Mouse (Mus musculus): ENCODE results near the gene Tnfsf13.

Tnfsf13 gene

DNA sequence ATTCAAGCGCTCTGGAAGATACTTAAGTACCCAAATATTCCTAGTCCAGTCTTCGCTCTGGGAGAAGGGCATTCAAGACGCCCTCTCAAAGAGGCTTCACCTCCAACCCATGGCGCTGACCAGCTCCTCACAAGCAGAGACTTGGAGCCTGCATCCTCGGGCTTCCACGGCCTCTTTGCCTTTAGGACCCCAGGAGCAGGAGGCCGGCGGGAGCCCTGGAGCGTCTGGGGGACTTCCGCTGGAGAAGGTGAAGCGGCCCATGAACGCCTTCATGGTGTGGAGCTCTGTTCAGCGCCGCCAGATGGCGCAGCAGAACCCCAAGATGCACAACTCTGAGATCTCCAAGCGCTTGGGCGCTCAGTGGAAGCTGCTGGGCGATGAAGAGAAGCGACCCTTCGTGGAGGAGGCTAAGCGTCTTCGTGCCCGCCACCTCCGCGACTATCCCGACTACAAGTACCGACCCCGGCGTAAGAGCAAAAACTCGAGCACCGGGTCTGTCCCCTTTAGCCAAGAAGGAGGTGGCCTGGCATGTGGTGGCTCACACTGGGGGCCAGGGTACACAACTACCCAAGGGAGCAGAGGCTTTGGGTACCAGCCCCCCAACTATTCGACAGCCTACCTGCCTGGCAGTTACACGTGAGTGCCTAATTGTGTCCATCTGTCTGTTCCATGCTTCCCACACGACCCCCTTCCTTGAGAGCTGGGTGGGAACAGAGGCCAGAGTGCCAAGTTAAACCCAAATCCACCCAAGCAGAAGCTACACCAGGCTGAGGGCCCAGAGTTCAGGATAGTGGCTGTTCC lies 30.1 kb downstream of the Tnfsf13 start, which contains the start of gene Sox15:
TSS of gene Sox15 (plus strand) at position 51 of the 801 bp plus-strand sequence.
- DNase-seq (ENCODE audit: low spot score in 2 of 2) = peak; percentile 48 to 68

DNA sequence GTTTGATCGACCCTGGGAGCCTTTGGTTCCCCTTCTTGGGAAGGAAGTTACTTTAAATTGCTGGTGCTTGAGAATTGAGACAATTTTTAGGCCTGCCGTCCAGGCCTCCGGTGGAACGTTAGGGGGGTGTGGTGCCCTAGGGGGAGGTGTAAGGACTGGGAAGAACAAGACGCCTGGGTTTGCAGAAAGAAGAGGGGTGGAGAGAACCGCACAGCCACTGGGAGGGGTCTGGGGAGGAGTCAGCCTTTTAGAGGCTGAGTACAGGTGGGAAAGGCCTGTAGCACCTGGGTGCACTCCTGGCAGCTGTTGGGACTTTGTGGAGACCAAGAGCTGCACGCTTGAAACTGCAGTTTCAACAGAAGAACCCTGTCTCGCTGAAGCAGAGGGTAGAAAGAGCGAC lies 30.8 kb downstream of the Tnfsf13 start:
- DNase-seq (ENCODE audit: low spot score in 2 of 2) = no peak

DNA sequence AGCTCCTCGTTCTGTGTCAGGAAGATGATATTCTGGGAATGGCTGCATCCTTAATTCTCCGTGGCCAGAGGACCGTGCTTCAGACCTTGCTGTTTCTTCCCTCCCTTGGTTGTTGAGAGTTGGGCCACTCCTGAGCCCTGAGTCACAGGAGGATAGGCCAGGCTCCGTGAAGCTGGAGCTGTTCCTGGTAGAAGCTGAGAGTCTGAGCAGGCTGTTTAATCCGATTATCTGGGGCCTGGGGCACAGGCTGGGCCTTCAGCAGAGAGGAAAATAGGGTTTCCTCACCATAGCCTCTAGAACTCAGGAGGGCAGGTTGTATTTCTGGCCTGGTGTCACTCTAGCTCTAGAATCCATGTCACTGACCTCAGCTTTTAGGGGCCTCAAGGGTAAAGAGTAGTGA lies 32.2 kb downstream of the Tnfsf13 start:
- DNase-seq (ENCODE audit: low spot score in 2 of 2) = no peak

DNA sequence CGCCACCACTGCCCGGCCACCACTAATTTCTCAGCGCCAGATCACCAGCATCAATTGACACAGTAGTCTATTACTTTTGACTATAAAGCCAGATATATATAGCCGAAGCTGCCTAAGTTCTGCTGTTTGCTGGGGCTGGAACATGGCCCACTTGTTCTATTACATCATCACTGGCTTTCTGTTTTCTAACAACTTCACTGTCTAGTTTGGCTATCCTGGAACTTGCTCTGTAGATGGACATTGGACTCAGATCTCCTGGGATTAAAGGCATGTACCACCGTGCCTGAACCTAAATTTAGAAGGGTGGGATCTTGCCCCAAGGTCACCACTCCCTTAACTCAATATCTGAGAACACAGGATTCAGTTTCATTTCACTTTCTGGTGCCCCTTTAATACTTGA lies 39.7 kb downstream of the Tnfsf13 start:
- no peak for DNase-seq (ENCODE audit: low spot score in 2 of 2)

DNA sequence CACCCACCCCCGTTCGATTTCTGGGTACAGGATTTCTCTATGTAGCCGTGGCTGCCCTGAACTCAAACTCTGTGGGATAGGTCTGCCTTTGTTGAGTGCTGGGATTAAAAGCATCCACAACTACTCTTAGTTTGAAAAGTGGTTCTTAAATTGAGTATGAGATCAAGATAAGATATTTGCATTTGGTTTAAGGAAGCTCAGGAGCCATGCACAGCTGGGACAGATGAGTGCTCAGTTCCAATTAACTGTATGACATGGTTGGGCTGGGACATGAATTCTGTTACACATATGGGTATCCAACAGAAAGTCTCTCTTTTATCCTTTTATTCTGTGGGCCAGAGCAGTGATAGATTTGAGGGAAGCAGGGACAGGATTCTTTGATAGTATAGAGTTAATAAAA lies 50.1 kb downstream of the Tnfsf13 start:
- DNase-seq (ENCODE audit: low spot score in 2 of 2) = no peak

DNA sequence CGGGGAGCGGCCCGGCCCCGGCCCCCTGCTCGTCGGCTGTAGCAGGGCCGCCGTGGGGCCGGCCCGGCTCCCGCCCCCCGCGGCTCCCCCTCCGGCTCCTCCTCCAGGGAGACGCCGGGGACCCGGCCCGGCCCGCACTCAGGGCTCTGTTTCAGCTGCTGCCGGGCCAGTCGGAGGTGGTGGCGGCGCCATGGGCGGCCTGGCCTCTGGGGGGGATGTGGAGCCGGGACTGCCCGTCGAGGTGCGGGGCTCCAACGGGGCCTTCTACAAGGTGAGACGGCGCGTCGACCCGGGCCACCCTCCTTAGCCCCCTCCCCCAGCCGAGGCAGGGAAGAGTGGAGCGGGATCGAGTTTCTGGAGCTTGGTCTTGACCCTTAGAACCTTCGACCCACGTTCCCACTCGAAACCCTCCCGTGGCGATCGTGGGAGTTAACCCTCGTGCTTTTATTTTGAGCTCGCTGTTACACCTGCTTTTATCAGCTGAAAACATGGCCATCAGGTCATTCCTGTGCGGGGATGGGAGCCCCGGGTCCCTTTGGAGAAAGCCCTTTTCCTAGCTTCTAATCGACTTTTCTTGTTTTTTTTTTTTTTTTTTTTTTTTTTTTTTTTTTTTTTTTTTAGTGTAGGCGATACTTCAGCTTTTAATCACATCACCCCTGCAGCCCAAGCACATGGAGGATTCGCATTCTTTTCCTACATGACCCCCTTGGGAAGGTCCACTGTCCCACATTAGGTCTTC lies 52.3 kb downstream of the Tnfsf13 start:
- peak in 1 of 2 experiments; percentile 57 for DNase-seq (ENCODE audit: low spot score in 2 of 2)
